Mouse (Mus musculus) lung, postnatal 36 days (tissue): Measurements from ENCODE around the gene S1pr3.

Source experiments
- DNase-seq: peaks from one replicate; pipeline ENCODE4 v3.0.0; 2022; ENCODE audit warnings: mixed read lengths

The S1pr3 gene

GRCm38 (mm10) chr13:51407541-51408217, 760 bp upstream of the S1pr3 start:
- no peak for DNase-seq

GRCm38 (mm10) chr13:51409936-51410481, 1.6 kb downstream of the S1pr3 start:
- no peak for DNase-seq

GRCm38 (mm10) chr13:51411243-51411642, 2.8 kb downstream of the S1pr3 start:
- DNase-seq, result no peak

- DNase-seq, result no peak
Observed at GRCm38 (mm10) chr13:51411696-51412430, 3.4 kb downstream of the S1pr3 start.

GRCm38 (mm10) chr13:51413461-51413860, 5.0 kb downstream of the S1pr3 start:
- DNase-seq, result peak; percentile 48

GRCm38 (mm10) chr13:51416727-51417126, 8.3 kb downstream of the S1pr3 start:
- no peak for DNase-seq

GRCm38 (mm10) chr13:51417796-51418195, 9.4 kb downstream of the S1pr3 start:
- DNase-seq, result no peak

GRCm38 (mm10) chr13:51418268-51418941, 10.0 kb downstream of the S1pr3 start:
- DNase-seq, result peak; percentile 95

GRCm38 (mm10) chr13:51418942-51419451, 10.6 kb downstream of the S1pr3 start:
- DNase-seq, result no peak

GRCm38 (mm10) chr13:51419501-51419900, 11.1 kb downstream of the S1pr3 start:
- DNase-seq, result no peak

GRCm38 (mm10) chr13:51420861-51421260, 12.4 kb downstream of the S1pr3 start:
- no peak for DNase-seq

GRCm38 (mm10) chr13:51423647-51424046, 15.2 kb downstream of the S1pr3 start:
- no peak for DNase-seq

- DNase-seq, result peak; percentile 75
Observed at GRCm38 (mm10) chr13:51424647-51425046, 16.2 kb downstream of the S1pr3 start.

GRCm38 (mm10) chr13:51425662-51426443, 17.4 kb downstream of the S1pr3 start:
- no peak for DNase-seq

- DNase-seq, result no peak
Observed at GRCm38 (mm10) chr13:51433371-51433770, 24.9 kb downstream of the S1pr3 start.

GRCm38 (mm10) chr13:51434460-51434859, 26.0 kb downstream of the S1pr3 start:
- DNase-seq, result no peak

GRCm38 (mm10) chr13:51435146-51435545, 26.7 kb downstream of the S1pr3 start:
- DNase-seq, result no peak

GRCm38 (mm10) chr13:51437105-51438085, 29.0 kb downstream of the S1pr3 start:
- DNase-seq, result no peak

GRCm38 (mm10) chr13:51442922-51443321, 34.5 kb downstream of the S1pr3 start:
- DNase-seq, result no peak

GRCm38 (mm10) chr13:51446550-51446949, 38.1 kb downstream of the S1pr3 start:
- no peak for DNase-seq
